Mouse (Mus musculus) MEL (cell line): ENCODE results near the gene Zfp609.

Experiments used
- CTCF ChIP-seq, 3 experiments: IDR thresholded peaks in 2 of 3; conservative IDR thresholded peaks in 1 of 3; 2 replicates each; pipeline ENCODE4 v1.5.1; 2011 to 2012; ENCODE audit warnings: low read length in 3 of 3, low read depth in 2 of 3, mild to moderate bottlenecking in 2 of 3, improper control_type of control experiment in 1 of 3, inconsistent platforms in 1 of 3, mixed read lengths in 1 of 3, moderate library complexity in 1 of 3; ENCODE audit not compliant: control insufficient read depth in 1 of 3, insufficient read depth in 1 of 3, poor library complexity in 1 of 3, severe bottlenecking in 1 of 3
- EP300 ChIP-seq, 2 experiments: IDR thresholded peaks; 2 replicates each; pipeline ENCODE4 v1.6.1; 2011; ENCODE audit warnings: improper control_type of control experiment in 2 of 2, low read length in 2 of 2, low read depth in 1 of 2, mild to moderate bottlenecking in 1 of 2
- MAZ ChIP-seq: IDR thresholded peaks from 2 replicates; pipeline ENCODE4 v1.6.1; 2012; ENCODE audit warnings: low read depth, mild to moderate bottlenecking, inconsistent platforms, low read length, improper control_type of control experiment
- MYC ChIP-seq: IDR thresholded peaks from 2 replicates; pipeline ENCODE4 v1.6.1; 2011; ENCODE audit warnings: low read depth, mild to moderate bottlenecking, low read length, improper control_type of control experiment, moderate library complexity
- NELFE ChIP-seq: IDR thresholded peaks from 2 replicates; pipeline ENCODE4 v1.6.1; 2011; ENCODE audit warnings: low read depth, low read length, improper control_type of control experiment
- POLR2A ChIP-seq, 2 experiments: IDR thresholded peaks; 2 replicates each; pipeline ENCODE4 v1.6.1; 2011 to 2012; ENCODE audit warnings: low read length in 2 of 2, mild to moderate bottlenecking in 2 of 2, control low read depth in 1 of 2, improper control_type of control experiment in 1 of 2, low read depth in 1 of 2, moderate library complexity in 1 of 2; ENCODE audit not compliant: control insufficient read depth in 1 of 2, insufficient read depth in 1 of 2, poor library complexity in 1 of 2
- TAL1 ChIP-seq: IDR thresholded peaks from 2 replicates; pipeline ENCODE4 v1.6.1; 2012; ENCODE audit warnings: mild to moderate bottlenecking, inconsistent platforms, low read length, moderate library complexity, mixed read lengths
- TBP ChIP-seq: IDR thresholded peaks from 2 replicates; pipeline ENCODE4 v1.8.0; 2011; ENCODE audit warnings: low read depth, low read length, improper control_type of control experiment
- ZNF384 ChIP-seq: IDR thresholded peaks from 2 replicates; pipeline ENCODE4 v1.6.1; 2012; ENCODE audit warnings: low read depth, mild to moderate bottlenecking, inconsistent platforms, low read length, improper control_type of control experiment

- TF ChIP-seq CTCF (IDR thresholded peaks at IDR 0.05 in 2 of 3, conservative IDR thresholded peaks at IDR 0.05 in 1 of 3; ENCODE audit: control insufficient read depth in 1 of 3, insufficient read depth in 1 of 3, low read depth in 2 of 3, low read length in 3 of 3, poor library complexity in 1 of 3, severe bottlenecking in 1 of 3): no peak
- no peak for TF ChIP-seq MAZ
- TF ChIP-seq TBP: no peak
- no peak for TF ChIP-seq POLR2A (IDR thresholded peaks at IDR 0.05; ENCODE audit: control insufficient read depth in 1 of 2, insufficient read depth in 1 of 2, low read depth in 1 of 2, low read length in 2 of 2, poor library complexity in 1 of 2)
- no peak for TF ChIP-seq NELFE
- TF ChIP-seq MYC: no peak
- no peak for TF ChIP-seq ZNF384
- TF ChIP-seq EP300 (IDR thresholded peaks at IDR 0.05; ENCODE audit: low read depth in 1 of 2, low read length in 2 of 2): no peak
- no peak for TF ChIP-seq TAL1
Observed at GRCm38 (mm10) chr9:65789788-65790187, 37.6 kb downstream of the Zfp609 start.
